Mouse (Mus musculus) gastrocnemius, postnatal 25 days (tissue): Measurements from ENCODE around the gene Dolpp1. TPM values are rescaled to one million over a fixed set of nuclear protein-coding genes. Genes with fewer than 3 reads are reported as not detected.
A peak's percentile ranks its signal among the peaks of the same experiment; 100 is the strongest.

ENCODE experiments used
- DNase-seq: peaks from one replicate; pipeline ENCODE4 v3.0.0; 2022
- microRNA-seq, 2 experiments: library from miRNA; unstranded; fragments of <30 nt; microRNA quantifications; one replicate each; pipeline ENCODE4 v1.2.0; 2021; ENCODE audit warnings: borderline replicate concordance in 2 of 2
- total RNA-seq, 2 experiments: library from RNA; stranded (reverse); gene quantifications; 1 replicate in 1 of 2; 2 replicates in 1 of 2; pipeline ENCODE4 v1.2.3; 2021

Gene Dolpp1
- total RNA-seq, 2 experiments from 2014 or later = 5.2 to 6.8 TPM

GRCm38 (mm10) chr2:30441518-30442497, 49.8 kb downstream of the Dolpp1 start:
- DNase-seq = peak; percentile 92

- DNase-seq = no peak
Measured at GRCm38 (mm10) chr2:30442498-30442890, 50.4 kb downstream of the Dolpp1 start.

GRCm38 (mm10) chr2:30443281-30443680, 51.2 kb downstream of the Dolpp1 start:
- no peak for DNase-seq

GRCm38 (mm10) chr2:30444006-30444405, 52.0 kb downstream of the Dolpp1 start:
- no peak for DNase-seq

- no peak for DNase-seq
Measured at GRCm38 (mm10) chr2:30444450-30444849, 52.4 kb downstream of the Dolpp1 start.

GRCm38 (mm10) chr2:30445312-30445711, 53.3 kb downstream of the Dolpp1 start:
- DNase-seq = no peak

GRCm38 (mm10) chr2:30446891-30447826, 55.1 kb downstream of the Dolpp1 start:
- peak; percentile 56 for DNase-seq

GRCm38 (mm10) chr2:30448371-30448770, 56.3 kb downstream of the Dolpp1 start:
- no peak for DNase-seq

Small RNA genes lying within 50 kb of the gene (microRNA-seq; reads per million reads assigned to microRNA genes)
- 0 reads per million in 2 experiments for gene Gm47292

Other genes starting within 250 kb of the Dolpp1 start
- 10 to 100 TPM; 56.2 to 62.1 TPM for gene Endog, start 220.8 kb upstream of the Dolpp1 start, total RNA-seq
- 1 to 10 TPM; 4.3 to 4.8 TPM for gene Spout1, start 213.8 kb upstream of the Dolpp1 start, total RNA-seq
- 10 to 100 TPM; 22.9 to 24.6 TPM for gene Kyat1, start 186.4 kb upstream of the Dolpp1 start, total RNA-seq
- 10 to 100 TPM; 16.2 to 17.1 TPM for gene Lrrc8a, start 154.5 kb upstream of the Dolpp1 start, total RNA-seq
- 1 to 10 TPM in 1 of 2 experiments, under 1 TPM in 1; 0.64 to 1.2 TPM for gene Gm28035, start 151.7 kb upstream of the Dolpp1 start, total RNA-seq
- gene Phyhd1, start 126.1 kb upstream of the Dolpp1 start, total RNA-seq = 10 to 100 TPM in 1 of 2 experiments, 1 to 10 TPM in 1; 8.4 to 19.5 TPM
- gene Gm28038, start 111.2 kb upstream of the Dolpp1 start, total RNA-seq = not detected
- 10 to 100 TPM; 18.2 to 20.0 TPM for gene Dolk, start 105.9 kb upstream of the Dolpp1 start, total RNA-seq
- gene Nup188, start 105.9 kb upstream of the Dolpp1 start, total RNA-seq = 1 to 10 TPM; 7.8 to 9.9 TPM
- 10 to 100 TPM; 16.2 to 21.2 TPM for gene Sh3glb2, start 32.9 kb upstream of the Dolpp1 start, total RNA-seq
- 10 to 100 TPM; 22.8 to 23.8 TPM for gene Miga2, start 28.0 kb upstream of the Dolpp1 start, total RNA-seq
- gene Crat, start 23.6 kb downstream of the Dolpp1 start, total RNA-seq = 100 to 1,000 TPM; 315 to 363 TPM
- gene Ptpa, start 23.8 kb downstream of the Dolpp1 start, total RNA-seq = 10 to 100 TPM; 67.1 to 68.5 TPM
- 1 to 10 TPM; 2.1 to 2.5 TPM for gene Ier5l, start 82.0 kb downstream of the Dolpp1 start, total RNA-seq
- 1 to 10 TPM; 2.3 TPM for gene Cstad, start 202.8 kb downstream of the Dolpp1 start, total RNA-seq